Mouse (Mus musculus) midbrain, embryonic 14.5 days (tissue): ENCODE measurements around the gene Mettl8. TPM values are rescaled to one million over a fixed set of nuclear protein-coding genes. Genes with fewer than 3 reads are reported as not detected.
A peak's percentile ranks its signal among the peaks of the same experiment; 100 is the strongest.

Experiments
- ATAC-seq: fragments of 200-750 bp; cut with Nextera tagmentation; 2 replicates; pipeline ENCODE4 v1.8.0; 2017; ENCODE audit warnings: moderate number of reproducible peaks, moderate library complexity; ENCODE audit not compliant: low FRiP score, low TSS enrichment
- DNase-seq: peaks from one replicate; pipeline ENCODE4 v3.0.0-alpha.2; 2015
- H3K27ac ChIP-seq: fragments of 300-500 bp; sonication (generic); replicated peaks from 2 replicates; pipeline ENCODE4 v1.5.1; 2014; ENCODE audit warnings: mild to moderate bottlenecking, low read depth, low read length, moderate library complexity
- H3K27me3 ChIP-seq: fragments of 300-500 bp; sonication (generic); 2 replicates; pipeline ENCODE4 v1.6.1; 2014; ENCODE audit warnings: low read length, control low read depth, mixed read lengths; ENCODE audit not compliant: control insufficient read depth, insufficient read depth
- H3K36me3 ChIP-seq: fragments of 300-500 bp; sonication (generic); 2 replicates; pipeline ENCODE4 v1.6.1; 2014; ENCODE audit warnings: low read length, control low read depth; ENCODE audit not compliant: control insufficient read depth, insufficient read depth
- H3K4me1 ChIP-seq: fragments of 300-500 bp; sonication (generic); 2 replicates; pipeline ENCODE4 v1.6.1; 2014; ENCODE audit warnings: mild to moderate bottlenecking, antibody characterized with exemption, low read length, control low read depth; ENCODE audit not compliant: control insufficient read depth, insufficient read depth
- H3K4me2 ChIP-seq: fragments of 300-500 bp; sonication (generic); 2 replicates; pipeline ENCODE4 v1.6.1; 2014; ENCODE audit warnings: mild to moderate bottlenecking, low read length, moderate library complexity
- H3K4me3 ChIP-seq: fragments of 300-500 bp; sonication (generic); replicated peaks from 2 replicates; pipeline ENCODE4 v1.5.1; 2014; ENCODE audit warnings: low read depth, low read length
- H3K9ac ChIP-seq: fragments of 300-500 bp; sonication (generic); replicated peaks from 2 replicates; pipeline ENCODE4 v1.6.1; 2014; ENCODE audit warnings: mild to moderate bottlenecking, low read length, moderate library complexity
- H3K9me3 ChIP-seq: fragments of 300-500 bp; sonication (generic); 2 replicates; pipeline ENCODE4 v1.6.1; 2016; ENCODE audit warnings: low read length, control low read depth, mixed read lengths; ENCODE audit not compliant: control insufficient read depth
- WGBS: fragments of 180-500 bp; shearing (Covaris S2); extraction: QIAGEN DNeasy Blood & Tissue Kit; methylation state at CpG from one replicate; pipeline ENCODE4 v1.1.7; 2014; 5-methylcytosine and 5-hydroxymethylcytosine counted together
- polyA plus RNA-seq: library from polyadenylated mRNA; unstranded; fragments of >200 nt; fragmentation: Nextera tagmentation; extraction: Ambion mirVana; gene quantifications from 2 replicates; pipeline ENCODE4 v1.2.1, GENCODE M21; 2014

Mettl8 gene
- polyA plus RNA-seq, result 9.6 and 13.8 TPM in 2 replicates

DNA sequence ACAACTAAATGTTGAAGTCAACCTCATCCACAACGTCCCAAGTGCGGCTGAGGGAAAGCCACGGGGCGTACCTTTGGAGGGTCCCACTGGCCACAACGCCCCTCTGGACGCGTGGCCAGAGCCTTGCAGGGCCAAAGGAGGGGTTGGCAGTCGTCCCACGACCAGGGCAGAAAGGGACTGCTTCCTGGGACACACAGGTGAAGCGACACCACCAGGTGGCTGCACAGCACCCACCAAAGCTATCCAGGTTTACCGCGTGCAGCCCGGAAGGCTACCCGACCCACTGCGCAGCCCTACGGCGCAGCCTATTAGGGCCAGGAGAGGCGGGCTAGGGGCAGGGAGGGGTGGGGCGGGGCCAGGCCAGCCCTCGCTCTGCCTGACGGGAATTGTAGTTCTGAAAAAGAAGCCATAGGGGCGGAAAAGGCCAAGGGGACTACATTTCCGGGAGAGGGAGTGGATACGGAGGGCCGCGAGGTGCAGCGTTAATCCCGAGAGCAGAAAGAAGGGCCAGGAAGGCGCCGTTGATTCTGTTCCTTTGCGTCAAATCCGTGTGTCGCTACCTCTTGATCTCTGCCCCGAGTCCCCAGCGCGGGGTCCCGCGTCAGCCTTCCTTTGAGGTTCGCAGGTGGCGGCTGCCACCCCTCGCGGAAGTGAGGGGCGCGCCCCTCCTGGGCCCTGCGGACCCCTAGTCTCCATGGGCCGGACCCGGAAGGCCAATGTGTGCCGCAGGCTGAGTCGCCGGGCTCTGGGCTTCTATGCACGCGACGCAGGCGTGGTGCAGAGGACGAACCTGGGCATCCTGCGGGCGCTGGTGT lies at the start of gene Mettl8, which contains the start of gene Dcaf17:
TSS of gene Mettl8 (minus strand) at position 284 of the 815 bp plus-strand sequence.
TSS of gene Dcaf17 (plus strand) at position 29 of the 815 bp plus-strand sequence.
- WGBS, result under 1% methylated on average over 57 of the region's 57 CpGs
- peak; percentile 99 for ATAC-seq
- Histone ChIP-seq H3K9me3 (no peaks in the 10 kb centered on the region), H3K4me3 (peak within 1 kb of the TSS; percentile 89), H3K27me3 (no peaks in the 10 kb centered on the region), H3K27ac (peak within 1 kb of the TSS; percentile 95), H3K36me3 (peaks cover 2% of the 10 kb centered on the region), H3K4me1 (peaks cover 5% of the 10 kb centered on the region; the same call in 1 of the 2 replicates), H3K4me2 (peak within 1 kb of the TSS; percentile 81), H3K9ac (peak within 1 kb of the TSS; percentile 84)
- peak; percentile 98 for DNase-seq

GRCm38 (mm10) chr2:71104696-71105095 lies 49.3 kb upstream of the Mettl8 start:
- Histone ChIP-seq H3K27me3 (no peaks in the 10 kb centered on the region), H3K36me3 (no peaks in the 10 kb centered on the region; the same call in 1 of the 2 replicates), H3K4me3 (no peak overlapping the region), H3K9ac (no peak overlapping the region), H3K9me3 (no peaks in the 10 kb centered on the region), H3K4me2 (no peak overlapping the region), H3K27ac (no peak overlapping the region), H3K4me1 (no peaks in the 10 kb centered on the region)
- 68% methylated on average over 3 of the region's 3 CpGs for WGBS
- ATAC-seq (no peak), DNase-seq (no peak)

GRCm38 (mm10) chr2:71103292-71103680 lies 47.9 kb upstream of the Mettl8 start:
- Histone ChIP-seq H3K9me3 (no peaks in the 10 kb centered on the region), H3K9ac (no peak overlapping the region), H3K4me1 (no peaks in the 10 kb centered on the region), H3K27me3 (no peaks in the 10 kb centered on the region), H3K4me3 (no peak overlapping the region), H3K36me3 (peaks cover 4% of the 10 kb centered on the region; the same call in 1 of the 2 replicates), H3K4me2 (no peak overlapping the region), H3K27ac (no peak overlapping the region)
- DNase-seq (no peak), ATAC-seq (no peak)
- WGBS, result 94% methylated on average over 4 of the region's 4 CpGs

DNA sequence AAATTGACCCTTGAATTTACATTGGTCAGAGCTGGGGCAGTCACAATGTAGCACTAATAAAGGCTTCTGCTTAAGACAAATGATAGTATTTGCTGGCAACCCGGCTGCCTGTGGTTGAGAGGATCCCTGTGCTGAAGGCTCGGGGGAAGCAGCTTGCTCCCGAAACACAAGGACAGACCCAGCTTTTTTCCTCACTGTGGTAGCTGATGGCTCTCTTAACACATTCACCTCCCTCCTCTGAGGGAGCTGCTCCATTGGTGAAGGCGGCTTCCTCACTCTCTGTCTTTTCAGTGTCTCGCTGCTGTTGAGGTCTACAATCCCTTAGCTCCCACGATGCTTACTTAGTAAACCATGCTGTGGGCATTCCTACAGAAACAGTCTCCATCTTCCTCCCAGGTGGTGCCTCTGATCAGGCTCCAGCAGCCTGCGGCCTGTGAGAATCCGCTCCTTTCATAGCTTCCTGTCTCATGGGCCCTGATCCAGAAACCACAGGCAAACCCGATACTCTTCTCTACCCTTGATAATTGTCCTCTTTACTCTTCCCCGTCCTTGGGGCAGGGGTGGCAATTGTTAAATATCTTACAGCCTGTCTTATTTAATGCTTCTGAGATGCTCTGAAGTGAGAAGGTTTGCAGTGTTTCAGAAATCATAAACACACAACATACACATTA lies 47.4 kb upstream of the Mettl8 start:
- DNase-seq (no peak), ATAC-seq (no peak)
- no peak overlapping the region for H3K9ac ChIP-seq
- H3K9me3 ChIP-seq, result no peaks in the 10 kb centered on the region
- H3K36me3 ChIP-seq, result peaks cover 4% of the 10 kb centered on the region; the same call in 1 of the 2 replicates
- H3K4me2 ChIP-seq, result no peak overlapping the region
- H3K27me3 ChIP-seq, result no peaks in the 10 kb centered on the region
- no peaks in the 10 kb centered on the region for H3K4me1 ChIP-seq
- H3K4me3 ChIP-seq, result no peak overlapping the region
- WGBS, result 89% methylated on average over 10 of the region's 10 CpGs
- H3K27ac ChIP-seq, result no peak overlapping the region

DNA sequence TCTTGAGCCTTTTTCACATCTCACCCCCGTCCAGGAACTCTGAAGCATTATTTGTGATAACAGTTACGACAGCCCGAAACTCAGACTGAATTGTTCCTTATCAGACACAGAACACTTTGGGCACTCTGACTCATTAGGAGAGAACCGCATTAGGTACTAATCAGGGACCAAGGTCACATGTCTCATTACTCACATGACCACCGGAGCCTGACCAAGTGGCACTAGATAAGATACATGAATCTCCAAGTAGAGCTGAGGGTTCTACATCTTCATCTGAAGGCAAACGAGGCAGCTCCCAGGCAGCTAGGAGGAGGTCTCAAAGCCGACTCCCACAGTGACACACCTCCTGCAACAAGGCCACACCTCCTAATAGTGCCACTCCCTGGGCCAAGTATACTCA lies 40.8 kb upstream of the Mettl8 start:
- 84% methylated on average over 7 of the region's 7 CpGs for WGBS
- ATAC-seq, result no peak

DNA sequence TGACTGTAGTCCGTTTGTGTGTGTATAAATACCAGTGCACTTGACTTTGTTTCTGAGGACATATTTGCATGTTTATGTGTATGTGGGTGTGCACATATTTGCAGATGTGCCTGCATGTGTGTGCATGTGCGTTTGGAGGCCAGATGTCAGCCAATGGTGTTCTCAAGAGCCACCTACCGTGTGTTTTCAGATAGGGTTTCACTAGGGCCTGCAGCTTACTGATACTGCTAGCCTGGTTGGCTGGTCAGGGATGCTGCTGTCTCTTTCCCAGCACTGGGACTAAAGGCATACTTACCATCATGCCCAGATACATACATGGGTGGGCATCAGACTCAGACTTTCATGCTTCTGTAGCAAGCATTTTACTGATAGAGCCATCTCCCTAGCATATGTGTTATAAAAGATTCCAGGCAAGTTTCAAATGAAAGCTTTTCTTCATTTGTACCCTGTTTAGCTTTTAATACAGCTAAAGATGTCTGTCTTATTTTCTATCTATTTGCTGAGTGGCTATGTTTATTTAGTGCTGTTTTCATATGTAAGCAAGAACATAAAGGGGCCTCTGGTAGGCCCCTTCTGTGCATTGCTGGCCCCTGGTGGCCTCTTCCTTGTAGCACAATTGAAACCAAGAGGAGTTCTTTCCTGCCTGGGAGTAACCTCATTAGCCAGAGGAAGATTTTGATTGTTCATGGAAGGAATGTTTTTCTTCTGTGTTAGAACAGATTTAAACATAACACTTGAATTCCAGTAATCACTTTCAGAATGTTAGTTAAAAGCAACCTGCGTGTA lies 35.5 kb upstream of the Mettl8 start:
- no peak overlapping the region for H3K4me3 ChIP-seq
- H3K36me3 ChIP-seq, result peaks cover 37% of the 10 kb centered on the region
- H3K9me3 ChIP-seq, result no peaks in the 10 kb centered on the region
- WGBS, result 89% methylated on average over 4 of the region's 4 CpGs
- DNase-seq (peak; percentile 37), ATAC-seq (no peak)
- H3K27me3 ChIP-seq, result no peaks in the 10 kb centered on the region
- no peak overlapping the region for H3K27ac ChIP-seq
- no peak overlapping the region for H3K4me2 ChIP-seq
- no peak overlapping the region for H3K9ac ChIP-seq
- no peaks in the 10 kb centered on the region for H3K4me1 ChIP-seq

More for the DNA sequence above, 40.8 kb upstream of the Mettl8 start:
- H3K36me3 ChIP-seq, result peaks cover 21% of the 10 kb centered on the region
- H3K27me3 ChIP-seq, result no peaks in the 10 kb centered on the region
- H3K4me1 ChIP-seq, result no peaks in the 10 kb centered on the region
- H3K4me3 ChIP-seq, result no peak overlapping the region
- H3K9ac ChIP-seq, result no peak overlapping the region
- no peak for DNase-seq
- no peak overlapping the region for H3K4me2 ChIP-seq
- no peak overlapping the region for H3K27ac ChIP-seq
- no peaks in the 10 kb centered on the region for H3K9me3 ChIP-seq

- 81% methylated on average over 3 of the region's 3 CpGs for WGBS
- Histone ChIP-seq H3K27me3 (no peaks in the 10 kb centered on the region), H3K4me2 (no peak overlapping the region), H3K36me3 (peaks cover 39% of the 10 kb centered on the region), H3K9me3 (no peaks in the 10 kb centered on the region), H3K9ac (no peak overlapping the region), H3K4me3 (no peak overlapping the region), H3K27ac (no peak overlapping the region), H3K4me1 (no peaks in the 10 kb centered on the region)
- ATAC-seq (no peak), DNase-seq (no peak)
Observed at GRCm38 (mm10) chr2:71089766-71090165, 34.4 kb upstream of the Mettl8 start.

GRCm38 (mm10) chr2:71083454-71084193 lies 28.2 kb upstream of the Mettl8 start:
- H3K4me1 ChIP-seq, result no peaks in the 10 kb centered on the region
- 90% methylated on average over 6 of the region's 6 CpGs for WGBS
- H3K36me3 ChIP-seq, result peaks cover 39% of the 10 kb centered on the region
- H3K9me3 ChIP-seq, result no peaks in the 10 kb centered on the region
- no peak for ATAC-seq
- no peaks in the 10 kb centered on the region for H3K27me3 ChIP-seq
- no peak overlapping the region for H3K4me3 ChIP-seq
- no peak overlapping the region for H3K9ac ChIP-seq
- no peak for DNase-seq
- H3K27ac ChIP-seq, result no peak overlapping the region
- no peak overlapping the region for H3K4me2 ChIP-seq
